Mouse (Mus musculus) CD4-positive, CD25-positive, alpha-beta regulatory T cell (primary cell): ENCODE data around the gene Barx2. TPM values are rescaled to one million over a fixed set of nuclear protein-coding genes. Genes with fewer than 3 reads are reported as not detected.

Source experiments
- polyA plus RNA-seq: library from polyadenylated mRNA; unstranded; fragments of 100-300 nt; shearing (Covaris generic); gene quantifications from one replicate; pipeline ENCODE4 v1.2.1, GENCODE M21; 2017

The Barx2 gene
- polyA plus RNA-seq = not detected

GRCm38 (mm10) chr9:31912921-31913738 is at the start of gene Barx2:
Gene Barx2, minus strand, starts transcription at chr9:31913462.

Other genes starting within 250 kb of the Barx2 start
- 0.22 TPM for gene Arhgap32, start 202.7 kb upstream of the Barx2 start, polyA plus RNA-seq